Mouse (Mus musculus) gastrocnemius, postnatal 4 days (tissue): Measurements from ENCODE around the gene Zfp873. TPM values are rescaled to one million over a fixed set of nuclear protein-coding genes. Genes with fewer than 3 reads are reported as not detected.
"Not testable (repeated sequence)": the region's sequence is repeated elsewhere in the genome, so short reads cannot be mapped to it uniquely, and the experiment has no call there.

Experiments
- DNase-seq, 2 experiments: peaks; one replicate each; pipeline ENCODE4 v3.0.0; 2021 to 2022; ENCODE audit warnings: low spot score in 2 of 2, mixed read lengths in 2 of 2
- long read RNA-seq, 2 experiments: library from polyadenylated mRNA; stranded (forward); transcript quantifications; one replicate each; pipeline ENCODE4 v2.0.0; 2021
- total RNA-seq, 2 experiments: library from RNA; stranded (reverse); gene quantifications; 2 replicates each; pipeline ENCODE4 v1.2.3; 2021

Zfp873 gene
- total RNA-seq, result 1 to 10 TPM; 7.8 to 8.1 TPM
- long read RNA-seq, experiment 1, partial matches to known transcripts, result 0 of 5 reads
- long read RNA-seq, experiment 1, other reads (novel, unspliced or antisense), result 3 of 5 reads
- long read RNA-seq, experiment 2, partial matches to known transcripts, result 0 of 6 reads
- long read RNA-seq, experiment 2, other reads (novel, unspliced or antisense), result 1 of 6 reads

GRCm38 (mm10) chr10:82047597-82048459 is at the start of gene Zfp873:
Zfp873 (plus strand) TSS chr10:82048123.
- peak; percentile 85 to 95 for DNase-seq

- DNase-seq, result not testable (repeated sequence)
Measured at GRCm38 (mm10) chr10:82003209-82003608, 44.7 kb upstream of the Zfp873 start.

- not testable (repeated sequence) for DNase-seq
Measured at GRCm38 (mm10) chr10:82004822-82005221, 43.1 kb upstream of the Zfp873 start.

GRCm38 (mm10) chr10:82042191-82042590 is 5.7 kb upstream of the Zfp873 start:
- no peak for DNase-seq

DNA sequence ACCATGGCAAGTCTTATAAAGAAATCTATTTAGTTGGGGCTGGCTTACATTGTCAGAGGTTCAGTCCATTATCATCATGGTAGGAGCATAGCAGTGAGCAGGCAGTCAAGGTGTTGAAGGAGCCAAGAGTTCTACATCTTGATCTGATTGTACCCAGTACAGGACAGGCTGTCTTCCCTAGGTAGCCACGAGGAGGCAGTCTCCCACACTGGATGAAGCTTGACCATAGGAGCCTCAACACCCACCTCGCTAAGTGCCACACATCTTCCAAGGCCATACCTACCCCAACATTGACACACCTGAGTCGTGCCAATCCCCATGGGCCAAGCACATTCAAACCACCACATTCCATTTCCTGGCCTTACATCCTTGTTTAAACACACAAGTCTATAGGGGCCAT is 1.3 kb upstream of the Zfp873 start:
- DNase-seq, result no peak

GRCm38 (mm10) chr10:82048460-82048804 is 509 bp downstream of the Zfp873 start:
- DNase-seq, result not testable (repeated sequence)

GRCm38 (mm10) chr10:82082728-82083621 is 35.1 kb downstream of the Zfp873 start, which contains the start of gene BC024063:
BC024063 (plus strand) TSS chr10:82083353.
- DNase-seq, result peak; percentile 15 to 58

GRCm38 (mm10) chr10:82083622-82083971 is 35.7 kb downstream of the Zfp873 start:
- not testable (repeated sequence) for DNase-seq

Other genes with a start within 250 kb of the Zfp873 start
- 1 to 10 TPM; 1.5 to 2.0 TPM for gene Gm4767, start 235.9 kb upstream of the Zfp873 start, total RNA-seq
- 1 to 10 TPM; 2.4 to 3.4 TPM for gene Gm32687, start 184.2 kb upstream of the Zfp873 start, total RNA-seq
- 1 to 10 TPM; 1.4 to 1.6 TPM for gene Zfp781, start 117.6 kb upstream of the Zfp873 start, total RNA-seq
- 1 to 10 TPM; 3.2 to 3.3 TPM for gene BC024063, start 35.2 kb downstream of the Zfp873 start, total RNA-seq
- 1 to 10 TPM; 4.3 to 4.5 TPM for gene AU041133, start 79.9 kb downstream of the Zfp873 start, total RNA-seq
- gene Zfp938, start 193.2 kb downstream of the Zfp873 start, total RNA-seq, result 1 to 10 TPM; 8.2 to 8.9 TPM